ENCODE assay signal across 9 mouse cellular contexts in the genomic region with DNA sequence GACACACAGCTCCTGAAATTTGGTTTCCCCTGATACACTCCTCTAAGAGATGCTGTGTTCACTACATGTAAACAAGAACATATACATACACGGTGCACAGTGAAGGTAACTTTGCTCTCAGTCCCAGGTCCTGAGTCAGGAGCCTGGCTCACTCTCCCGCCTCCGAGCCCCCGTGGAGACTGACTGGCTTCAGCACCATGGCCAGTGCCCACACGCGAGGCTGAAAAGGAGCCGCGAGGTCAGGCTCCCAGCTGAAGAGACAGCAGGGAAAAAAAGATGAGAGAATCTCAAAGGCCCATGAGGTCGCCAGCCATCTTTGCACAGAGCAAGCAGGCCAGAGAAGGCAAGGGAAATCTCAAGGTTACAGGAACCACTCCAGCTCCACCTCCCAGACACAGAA. TPM values are rescaled to one million over a fixed set of nuclear protein-coding genes. Genes with fewer than 3 reads are reported as not detected.
DNase-seq lines count a peak whose midpoint lies in the region; ATAC-seq and TF ChIP-seq lines count a peak whose summit lies in the region.
"Had no signal": no experiment of that assay in that cellular context is flagged by ENCODE, and none has a peak within 500 bp of the region (broad histone marks: within the 10 kb centered on the region; RNA-seq: fewer than 3 reads in every experiment).

No protein-coding gene starts in this region.

- TF ChIP-seq CTCF in lung, embryonic 14.5 days (IDR thresholded peaks at IDR 0.05; ENCODE audit: low read depth): no peak
- TF ChIP-seq CTCF in lung, adult 2 months (IDR thresholded peaks at IDR 0.05; ENCODE audit: insufficient read depth, low read length): no peak

- no peak overlapping the region for H3K4me3 ChIP-seq in lung, embryonic 14.5 days (ENCODE audit: low read depth, low read length)
- no peak overlapping the region for H3K4me3 ChIP-seq in lung, adult 2 months (replicated peaks; ENCODE audit: extremely low read depth, low read depth, low read length)
- H3K4me3 ChIP-seq: heart, embryonic 15.5 days; midbrain, embryonic 12.5 days had no signal

- H3K9me3 ChIP-seq in lung, embryonic 14.5 days (ENCODE audit: low read depth, low read length): no peaks in the 10 kb centered on the region
- H3K9me3 ChIP-seq: heart, embryonic 15.5 days; midbrain, embryonic 12.5 days had no signal

- no peak overlapping the region for H3K27ac ChIP-seq in lung, embryonic 14.5 days (ENCODE audit: low read depth)
- H3K27ac ChIP-seq: heart, embryonic 15.5 days; midbrain, embryonic 12.5 days had no signal

- no peak overlapping the region for H3K4me2 ChIP-seq in lung, embryonic 14.5 days
- H3K4me2 ChIP-seq: heart, embryonic 15.5 days; midbrain, embryonic 12.5 days had no signal

- peak; percentile 87 for DNase-seq in lung, embryonic 14.5 days
- DNase-seq in lung, adult 2 months: no peak
- DNase-seq in adrenal gland, adult (ENCODE audit: inconsistent age in 2 of 2, low spot score in 1 of 2): peak; percentile 15 to 74
- DNase-seq in embryo, embryonic 11.5 days (ENCODE audit: low read depth, low spot score): peak; percentile 46
- peak; percentile 71 for DNase-seq in mesoderm, embryonic 11.5 days (ENCODE audit: low read depth, low spot score)
- no peak for DNase-seq in layer of hippocampus, adult 9-10 months (ENCODE audit: low spot score)
- DNase-seq in frontal cortex, postnatal 14 days (ENCODE audit: low spot score in 2 of 2): no peak

- H3K9ac ChIP-seq in lung, embryonic 14.5 days: no peak overlapping the region
- H3K9ac ChIP-seq: heart, embryonic 15.5 days; midbrain, embryonic 12.5 days had no signal

- WGBS in lung, embryonic 14.5 days: 4% methylated on average over 9 of the region's 9 CpGs
- WGBS in lung, adult 2 months: 4% methylated on average over 9 of the region's 9 CpGs

- ATAC-seq in lung, embryonic 14.5 days (ENCODE audit: insufficient read depth): no peak

- TF ChIP-seq POLR2A in lung, adult 2 months (IDR thresholded peaks at IDR 0.05; ENCODE audit: borderline replicate concordance, extremely low read depth, low read depth, low read length): no peak

- no peaks in the 10 kb centered on the region for H3K4me1 ChIP-seq in lung, embryonic 14.5 days (ENCODE audit: insufficient read depth)
- H3K4me1 ChIP-seq in lung, adult 2 months (ENCODE audit: control insufficient read depth, insufficient read depth, low read length): no peaks in the 10 kb centered on the region
- H3K4me1 ChIP-seq: heart, embryonic 15.5 days; midbrain, embryonic 12.5 days had no signal

- no peaks in the 10 kb centered on the region for H3K27me3 ChIP-seq in lung, embryonic 14.5 days (ENCODE audit: insufficient read depth, low read length)

- no peaks in the 10 kb centered on the region for H3K36me3 ChIP-seq in lung, embryonic 14.5 days (ENCODE audit: insufficient read depth)
- H3K36me3 ChIP-seq: heart, embryonic 15.5 days; midbrain, embryonic 12.5 days had no signal

RNA-seq across cellular contexts. Expression of gene 3100002H09Rik, which starts 22.7 kb away (rescaled TPM):
- not detected in 2 replicates for polyA plus RNA-seq in lung, embryonic 14.5 days (2014; fragmentation: Nextera tagmentation; extraction: Ambion mirVana)
- not detected in 2 replicates for polyA plus RNA-seq in lung, adult 2 months (2012; rRNA removed)

RNA-seq across cellular contexts. Expression of gene Pou3f1, which starts 23.3 kb away (rescaled TPM):
- polyA plus RNA-seq in lung, embryonic 14.5 days (2014; fragmentation: Nextera tagmentation; extraction: Ambion mirVana): 0.11 and 0.41 TPM in 2 replicates
- 0.16 and 0.22 TPM in 2 replicates for polyA plus RNA-seq in lung, adult 2 months (2012; rRNA removed)

Comparison
In these comparisons a context has a peak if more than half of its experiments do, and no peak if none do; other contexts are left out.
1. DNase-seq: peak in lung, embryonic 14.5 days (single experiment), adrenal gland, adult (2 of 2), embryo, embryonic 11.5 days (single experiment) and mesoderm, embryonic 11.5 days (single experiment); none in lung, adult 2 months (single experiment), layer of hippocampus, adult 9-10 months (single experiment) and frontal cortex, postnatal 14 days (0 of 2).